Mouse (Mus musculus): ENCODE measurements around the gene Exosc7. TPM values are rescaled to one million over a fixed set of nuclear protein-coding genes. Genes with fewer than 3 reads are reported as not detected.

Gene Exosc7
- total and polyA plus RNA-seq, 3 experiments, result 162 to 196 TPM; not detected in 1

- TF ChIP-seq TBP (IDR thresholded peaks at IDR 0.05; ENCODE audit: low read depth, low read length) (no peak), NRF1 (IDR thresholded peaks at IDR 0.05; ENCODE audit: insufficient read depth, low read depth, low read length, poor library complexity, severe bottlenecking) (no peak), SMC3 (IDR thresholded peaks at IDR 0.05; ENCODE audit: low read depth, low read length) (peak; percentile 64), RCOR1 (IDR thresholded peaks at IDR 0.05; ENCODE audit: low read depth, low read length) (no peak), RAD21 (IDR thresholded peaks at IDR 0.05; ENCODE audit: low read depth, low read length) (peak; percentile 82), CTCF (IDR thresholded peaks at IDR 0.05 in 2 of 3, conservative IDR thresholded peaks at IDR 0.05 in 1 of 3; ENCODE audit: control insufficient read depth in 1 of 3, insufficient read depth in 1 of 3, low read depth in 2 of 3, low read length in 3 of 3, poor library complexity in 1 of 3, severe bottlenecking in 1 of 3) (peak; percentile 24 to 75 (median 49); a peak in 4 of 6 replicates), ZC3H11A (IDR thresholded peaks at IDR 0.05; ENCODE audit: low read depth, low read length) (peak; percentile 64)
- H3K27me3 ChIP-seq (ENCODE audit: control insufficient read depth in 1 of 2, insufficient read depth in 2 of 2, low read length in 2 of 2), result no peaks in the 10 kb centered on the region
- no peak overlapping the region for H3K9ac ChIP-seq (ENCODE audit: control insufficient read depth, low read depth, low read length, poor library complexity, severe bottlenecking)
- peak; percentile 70 for DNase-seq (ENCODE audit: low read depth, low spot score)
- no peak overlapping the region for H3K27ac ChIP-seq (ENCODE audit: control insufficient read depth, low read depth, low read length)
- no peaks in the 10 kb centered on the region for H3K9me3 ChIP-seq (replicated peaks; ENCODE audit: insufficient read depth, low read length)
- no peak overlapping the region for H3K4me3 ChIP-seq (ENCODE audit: control insufficient read depth in 1 of 2, insufficient read depth in 1 of 2, low read depth in 2 of 2, low read length in 2 of 2)
- peaks cover 3 to 6% of the 10 kb centered on the region in 2 experiments; a peak in 1 of 4 replicates for H3K4me1 ChIP-seq (ENCODE audit: control insufficient read depth in 1 of 2, insufficient read depth in 2 of 2, low read length in 2 of 2)
- H3K79me2 ChIP-seq (ENCODE audit: control insufficient read depth, insufficient read depth, low read length, poor library complexity), result no peaks in the 10 kb centered on the region
- H3K36me3 ChIP-seq (ENCODE audit: control insufficient read depth in 1 of 2, insufficient read depth in 2 of 2, low read length in 2 of 2), result peaks cover 0 to 3% of the 10 kb centered on the region in 2 experiments; a peak in 2 of 4 replicates
Measured at GRCm38 (mm10) chr9:123158125-123158836, 45.3 kb downstream of the Exosc7 start.

GRCm38 (mm10) chr9:123159330-123159729 is 46.3 kb downstream of the Exosc7 start:
- Histone ChIP-seq H3K36me3 (ENCODE audit: control insufficient read depth in 1 of 2, insufficient read depth in 2 of 2, low read length in 2 of 2) (peaks cover 0 to 3% of the 10 kb centered on the region in 2 experiments; a peak in 2 of 4 replicates), H3K4me1 (ENCODE audit: control insufficient read depth in 1 of 2, insufficient read depth in 2 of 2, low read length in 2 of 2) (peaks cover 3 to 6% of the 10 kb centered on the region in 2 experiments; a peak in 1 of 4 replicates), H3K27ac (ENCODE audit: control insufficient read depth, low read depth, low read length) (no peak overlapping the region), H3K9me3 (replicated peaks; ENCODE audit: insufficient read depth, low read length) (no peaks in the 10 kb centered on the region), H3K9ac (ENCODE audit: control insufficient read depth, low read depth, low read length, poor library complexity, severe bottlenecking) (no peak overlapping the region), H3K4me3 (ENCODE audit: control insufficient read depth in 1 of 2, insufficient read depth in 1 of 2, low read depth in 2 of 2, low read length in 2 of 2) (no peak overlapping the region), H3K27me3 (ENCODE audit: control insufficient read depth in 1 of 2, insufficient read depth in 2 of 2, low read length in 2 of 2) (no peaks in the 10 kb centered on the region), H3K79me2 (ENCODE audit: control insufficient read depth, insufficient read depth, low read length, poor library complexity) (no peaks in the 10 kb centered on the region)
- DNase-seq (ENCODE audit: low read depth, low spot score), result peak; percentile 88
- TF ChIP-seq TAL1 (IDR thresholded peaks at IDR 0.05; ENCODE audit: low read length) (no peak), ELF1 (IDR thresholded peaks at IDR 0.05; ENCODE audit: low read depth, low read length) (peak; percentile 26; the same call in 1 of the 2 replicates), NELFE (IDR thresholded peaks at IDR 0.05; ENCODE audit: low read depth, low read length) (no peak), SMC3 (IDR thresholded peaks at IDR 0.05; ENCODE audit: low read depth, low read length) (peak; percentile 99), SIN3A (IDR thresholded peaks at IDR 0.05; ENCODE audit: low read length) (peak; percentile 53; the same call in 1 of the 2 replicates), ZC3H11A (IDR thresholded peaks at IDR 0.05; ENCODE audit: low read depth, low read length) (peak; percentile 98), MYC (IDR thresholded peaks at IDR 0.05; ENCODE audit: low read depth, low read length) (peak; percentile 39; the same call in 1 of the 2 replicates), CTCF (IDR thresholded peaks at IDR 0.05 in 2 of 3, conservative IDR thresholded peaks at IDR 0.05 in 1 of 3; ENCODE audit: control insufficient read depth in 1 of 3, insufficient read depth in 1 of 3, low read depth in 2 of 3, low read length in 3 of 3, poor library complexity in 1 of 3, severe bottlenecking in 1 of 3) (peak; percentile 62 to 98 (median 97)), HCFC1 (IDR thresholded peaks at IDR 0.05; ENCODE audit: low read depth, low read length) (peak; percentile 38; the same call in 1 of the 2 replicates), CHD2 (IDR thresholded peaks at IDR 0.05; ENCODE audit: low read length) (no peak)
